Mouse (Mus musculus) intestine, postnatal 0 days (tissue): ENCODE data around the gene Rnase13. TPM values are rescaled to one million over a fixed set of nuclear protein-coding genes. Genes with fewer than 3 reads are reported as not detected.

Experiments
- ATAC-seq: fragments of 200-750 bp; cut with Nextera tagmentation; 2 replicates; pipeline ENCODE4 v1.8.0; 2017; ENCODE audit warnings: mild to moderate bottlenecking, moderate TSS enrichment, moderate library complexity
- H3K27ac ChIP-seq: fragments of 300-500 bp; sonication (generic); 2 replicates; pipeline ENCODE4 v1.5.1; 2014; ENCODE audit warnings: mild to moderate bottlenecking, low read depth, low read length, moderate library complexity
- H3K27me3 ChIP-seq: fragments of 300-500 bp; sonication (generic); replicated peaks from 2 replicates; pipeline ENCODE4 v1.6.1; 2014; ENCODE audit warnings: low read length, mixed read lengths; ENCODE audit not compliant: control insufficient read depth, insufficient read depth
- H3K36me3 ChIP-seq: fragments of 300-500 bp; sonication (generic); 2 replicates; pipeline ENCODE4 v1.6.1; 2014; ENCODE audit warnings: mild to moderate bottlenecking, moderate library complexity; ENCODE audit not compliant: control insufficient read depth, insufficient read depth
- H3K4me1 ChIP-seq: fragments of 300-500 bp; sonication (generic); replicated peaks from 2 replicates; pipeline ENCODE4 v1.6.1; 2014; ENCODE audit warnings: antibody characterized with exemption, low read length, mixed read lengths; ENCODE audit not compliant: control insufficient read depth, insufficient read depth
- H3K4me2 ChIP-seq: fragments of 300-500 bp; sonication (generic); replicated peaks from 2 replicates; pipeline ENCODE4 v1.6.1; 2014; ENCODE audit warnings: low read depth, mild to moderate bottlenecking, moderate library complexity
- H3K4me3 ChIP-seq: fragments of 300-500 bp; sonication (generic); 2 replicates; pipeline ENCODE4 v1.5.1; 2014; ENCODE audit warnings: low read depth, low read length
- H3K9ac ChIP-seq: fragments of 300-500 bp; sonication (generic); 2 replicates; pipeline ENCODE4 v1.6.1; 2014; ENCODE audit warnings: mild to moderate bottlenecking, low read depth, low read length
- H3K9me3 ChIP-seq: fragments of 300-500 bp; sonication (generic); 2 replicates; pipeline ENCODE4 v1.6.1; 2016; ENCODE audit warnings: mixed run types; ENCODE audit not compliant: control insufficient read depth
- CTCF ChIP-seq: sonication (generic); IDR thresholded peaks from 2 replicates; pipeline ENCODE4 v1.5.1; 2016; ENCODE audit warnings: low read depth, mild to moderate bottlenecking, control low read depth, antibody characterized with exemption, moderate library complexity
- WGBS: fragments of 180-500 bp; shearing (Covaris S2); extraction: QIAGEN DNeasy Blood & Tissue Kit; methylation state at CpG from one replicate; pipeline ENCODE4 v1.1.7; 2014; 5-methylcytosine and 5-hydroxymethylcytosine counted together
- polyA plus RNA-seq: library from polyadenylated mRNA; unstranded; fragments of >200 nt; fragmentation: Nextera tagmentation; extraction: Ambion mirVana; gene quantifications from 2 replicates; pipeline ENCODE4 v1.2.1, GENCODE M21; 2015

Gene Rnase13
- polyA plus RNA-seq, 1 experiment from 2014 or later, result not detected

DNA sequence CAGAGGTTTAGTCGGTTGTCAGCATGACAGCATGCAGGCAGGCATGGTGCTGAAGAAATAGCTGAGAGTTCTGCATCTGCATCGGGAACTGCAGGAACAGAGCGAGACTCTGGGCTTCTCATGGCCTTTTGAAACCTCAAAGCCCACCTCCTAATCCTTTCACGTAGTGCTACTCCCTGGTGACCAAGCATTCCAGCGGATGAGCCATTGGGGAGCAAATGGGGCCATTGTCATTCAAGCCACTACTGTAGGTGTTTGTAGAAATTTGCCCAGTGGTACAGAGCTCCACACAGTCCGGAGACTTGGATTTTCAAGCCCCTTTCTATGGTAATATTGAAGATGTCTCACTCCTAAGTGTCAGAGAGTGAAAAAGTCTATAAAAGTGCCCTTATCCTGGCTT lies 36.5 kb downstream of the Rnase13 start:
- no peak overlapping the region for H3K27ac ChIP-seq
- WGBS, result 64% methylated on average over 6 of the region's 6 CpGs
- H3K9ac ChIP-seq, result no peak overlapping the region
- ATAC-seq, result no peak
- TF ChIP-seq CTCF, result no peak
- H3K4me2 ChIP-seq, result peak overlapping the region; percentile 91
- no peaks in the 10 kb centered on the region for H3K9me3 ChIP-seq
- H3K4me1 ChIP-seq, result peaks cover 12% of the 10 kb centered on the region; the same call in 1 of the 2 replicates
- peaks cover 39% of the 10 kb centered on the region for H3K36me3 ChIP-seq
- H3K4me3 ChIP-seq, result no peak overlapping the region
- H3K27me3 ChIP-seq, result no peaks in the 10 kb centered on the region

DNA sequence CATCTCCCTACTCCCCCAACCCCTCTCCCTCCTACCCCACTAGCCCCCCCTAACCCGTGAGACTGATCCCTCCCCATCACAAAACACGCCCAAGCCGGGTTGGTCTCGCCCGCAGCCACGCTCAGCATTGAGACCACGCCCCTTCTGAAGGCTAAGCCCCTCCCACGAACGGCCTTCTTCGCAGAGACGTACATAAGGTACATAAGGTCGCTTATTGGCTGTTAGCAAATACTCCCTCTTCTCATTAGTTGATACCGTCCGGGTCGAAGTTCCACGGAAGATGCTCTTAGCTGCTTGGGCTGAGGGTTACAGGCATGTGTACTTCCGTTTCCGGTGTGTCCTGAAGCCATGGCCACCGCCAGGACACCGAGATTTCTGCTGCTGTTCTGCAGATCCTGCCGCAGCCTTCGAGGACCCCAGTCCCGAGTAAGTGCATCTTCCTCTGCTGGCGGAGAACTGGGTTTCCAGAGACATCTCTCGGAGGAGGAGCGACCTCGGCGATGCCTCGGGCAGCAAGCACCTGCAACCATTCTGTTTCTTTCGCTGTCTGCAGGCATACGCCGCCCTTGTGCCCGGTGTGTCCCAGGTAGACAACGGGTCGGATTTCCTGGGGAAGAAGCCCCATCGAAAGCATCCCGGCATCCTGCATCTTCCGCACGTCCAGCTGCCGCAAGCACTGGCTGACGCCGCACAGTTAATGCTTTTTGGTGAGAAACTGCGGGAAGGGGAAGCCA lies 37.8 kb downstream of the Rnase13 start, which contains the start of gene Mettl17:
TSS of gene Mettl17 (plus strand) at position 245 of the 734 bp plus-strand sequence.
- Histone ChIP-seq H3K9ac (peak within 1 kb of the TSS; percentile 71), H3K4me2 (peak within 1 kb of the TSS; percentile 91), H3K4me1 (peaks cover 12% of the 10 kb centered on the region; the same call in 1 of the 2 replicates), H3K36me3 (peaks cover 26% of the 10 kb centered on the region), H3K27ac (peak within 1 kb of the TSS; percentile 84), H3K27me3 (no peaks in the 10 kb centered on the region), H3K9me3 (no peaks in the 10 kb centered on the region), H3K4me3 (peak within 1 kb of the TSS; percentile 81)
- WGBS, result under 1% methylated on average over 43 of the region's 43 CpGs
- TF ChIP-seq CTCF, result peak; percentile 36
- peak; percentile 99 for ATAC-seq

DNA sequence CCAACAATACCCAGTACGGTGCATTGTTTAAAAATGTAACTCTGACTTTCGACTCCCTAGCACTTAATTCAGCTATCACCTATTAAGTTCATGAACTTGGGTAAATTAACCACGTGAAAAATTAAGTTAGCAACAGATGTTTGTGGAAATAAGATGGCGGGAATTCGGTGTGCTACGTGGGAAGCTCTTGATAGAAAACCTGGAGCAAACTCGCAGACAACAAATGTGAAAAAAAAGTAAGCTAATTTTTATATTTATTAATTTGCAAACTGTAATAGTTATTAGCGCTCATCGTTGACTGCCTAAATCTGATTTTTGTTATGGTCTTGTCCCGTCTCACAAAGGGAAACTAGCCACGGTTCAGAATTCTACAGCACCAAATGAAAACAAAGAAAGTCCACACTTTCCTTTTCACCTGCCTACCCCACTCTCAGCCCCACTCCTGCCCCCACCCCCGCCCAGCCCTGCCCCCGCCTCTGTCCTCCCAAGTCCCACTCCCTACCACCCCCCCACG lies 38.5 kb downstream of the Rnase13 start:
- H3K9me3 ChIP-seq, result no peaks in the 10 kb centered on the region
- peak overlapping the region; percentile 40; the same call in 1 of the 2 replicates for H3K9ac ChIP-seq
- ATAC-seq, result peak; percentile 9; the same call in 1 of the 2 replicates
- TF ChIP-seq CTCF, result no peak
- H3K4me2 ChIP-seq, result peak overlapping the region; percentile 91
- WGBS, result 2% methylated on average over 14 of the region's 14 CpGs
- H3K27me3 ChIP-seq, result no peaks in the 10 kb centered on the region
- H3K4me3 ChIP-seq, result peak overlapping the region; percentile 81
- peaks cover 12% of the 10 kb centered on the region; the same call in 1 of the 2 replicates for H3K4me1 ChIP-seq
- peak overlapping the region; percentile 60 for H3K27ac ChIP-seq
- peaks cover 19% of the 10 kb centered on the region for H3K36me3 ChIP-seq

DNA sequence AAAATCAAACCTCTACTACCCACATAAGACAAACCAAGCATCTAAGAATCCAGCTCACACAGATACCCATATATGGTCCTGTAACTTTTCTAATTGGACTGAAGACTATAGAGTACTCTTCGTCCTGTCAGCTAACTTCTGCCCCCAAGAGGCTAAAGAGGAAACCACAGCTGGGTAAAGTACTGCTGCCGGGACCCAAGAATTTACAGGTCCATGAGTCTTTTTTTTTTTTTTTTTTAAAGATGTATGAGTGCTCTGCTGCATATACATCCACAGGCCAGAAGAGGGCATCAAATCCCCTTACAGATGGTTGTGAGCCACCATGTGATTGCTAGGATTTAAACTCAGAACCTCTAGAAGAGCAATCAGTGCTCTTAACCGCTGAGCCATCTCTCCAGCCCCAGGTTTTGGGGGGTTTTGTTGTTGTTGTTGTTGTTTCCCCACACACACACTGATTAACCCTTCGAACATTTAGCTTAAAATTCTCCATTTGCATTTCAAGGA lies 39.0 kb downstream of the Rnase13 start:
- peaks cover 12% of the 10 kb centered on the region; the same call in 1 of the 2 replicates for H3K4me1 ChIP-seq
- H3K9me3 ChIP-seq, result no peaks in the 10 kb centered on the region
- H3K9ac ChIP-seq, result no peak overlapping the region
- peak overlapping the region; percentile 81 for H3K4me3 ChIP-seq
- peak overlapping the region; percentile 91 for H3K4me2 ChIP-seq
- ATAC-seq, result peak; percentile 44
- no peaks in the 10 kb centered on the region for H3K27me3 ChIP-seq
- peak overlapping the region; percentile 60; the same call in 1 of the 2 replicates for H3K27ac ChIP-seq
- TF ChIP-seq CTCF, result peak; percentile 79
- 0% methylated on average over 4 of the region's 4 CpGs for WGBS
- H3K36me3 ChIP-seq, result peaks cover 14% of the 10 kb centered on the region

- Histone ChIP-seq H3K27ac (no peak overlapping the region), H3K4me2 (no peak overlapping the region), H3K4me1 (no peaks in the 10 kb centered on the region), H3K27me3 (no peaks in the 10 kb centered on the region), H3K9me3 (no peaks in the 10 kb centered on the region), H3K9ac (no peak overlapping the region), H3K36me3 (no peaks in the 10 kb centered on the region), H3K4me3 (no peak overlapping the region)
- TF ChIP-seq CTCF, result no peak
- peak; percentile 78 for ATAC-seq
- WGBS, result 49% methylated on average over 3 of the region's 3 CpGs
Observed at GRCm38 (mm10) chr14:51877517-51877916, 45.1 kb downstream of the Rnase13 start.

DNA sequence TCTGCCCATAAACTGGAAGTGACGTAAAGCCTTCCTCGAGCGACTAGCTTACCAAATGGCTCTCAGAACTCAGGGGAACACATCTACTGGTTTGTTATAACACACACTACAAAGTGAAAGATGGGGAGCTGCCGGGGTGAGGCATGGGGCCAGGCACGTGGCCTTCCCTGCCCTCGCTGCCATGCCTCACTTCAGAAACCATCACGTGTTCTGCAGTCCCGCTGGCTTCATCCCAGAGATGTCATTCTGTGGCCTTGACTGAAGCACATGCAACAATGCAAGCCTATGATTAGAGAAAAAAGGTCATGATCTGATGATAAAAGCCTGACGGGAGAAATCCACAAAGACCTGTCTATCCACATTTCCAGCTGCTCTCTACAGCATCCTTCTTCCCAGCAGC lies 50.8 kb downstream of the Rnase13 start:
- no peak for ATAC-seq
- TF ChIP-seq CTCF, result no peak
- no peak overlapping the region for H3K4me3 ChIP-seq

More for the DNA sequence above, 50.8 kb downstream of the Rnase13 start:
- 78% methylated on average over 9 of the region's 9 CpGs for WGBS
- Histone ChIP-seq H3K4me1 (no peaks in the 10 kb centered on the region), H3K27me3 (no peaks in the 10 kb centered on the region), H3K4me2 (no peak overlapping the region), H3K27ac (no peak overlapping the region), H3K9ac (no peak overlapping the region), H3K9me3 (no peaks in the 10 kb centered on the region), H3K36me3 (no peaks in the 10 kb centered on the region)

Other genes starting within 250 kb of the Rnase13 start
- not detected in 2 replicates for gene Gm17079, start 227.3 kb downstream of the Rnase13 start, polyA plus RNA-seq
- gene Gm5800, start 205.6 kb downstream of the Rnase13 start, polyA plus RNA-seq, result not detected in 2 replicates
- 7.2 and 12.3 TPM in 2 replicates for gene Ang4, start 149.2 kb downstream of the Rnase13 start, polyA plus RNA-seq
- gene AY358078, start 122.7 kb downstream of the Rnase13 start, polyA plus RNA-seq, result not detected in 2 replicates
- not detected in 2 replicates for gene Ear6, start 69.1 kb downstream of the Rnase13 start, polyA plus RNA-seq
- gene Mettl17, start 37.9 kb downstream of the Rnase13 start, polyA plus RNA-seq, result 16.9 and 19.7 TPM in 2 replicates
- gene Slc39a2, start 29.9 kb downstream of the Rnase13 start, polyA plus RNA-seq, result 0.38 and 0.57 TPM in 2 replicates
- gene Ndrg2, start 8.6 kb downstream of the Rnase13 start, polyA plus RNA-seq, result 24.9 and 27.1 TPM in 2 replicates
- gene Tppp2, start 4.3 kb downstream of the Rnase13 start, polyA plus RNA-seq, result not detected in 2 replicates
- 18.2 and 19.7 TPM in 2 replicates for gene Arhgef40, start 61.9 kb upstream of the Rnase13 start, polyA plus RNA-seq
- gene Tmem253, start 92.9 kb upstream of the Rnase13 start, polyA plus RNA-seq, result 221 and 224 TPM in 2 replicates
- 11.9 and 12.5 TPM in 2 replicates for gene Zfp219, start 98.0 kb upstream of the Rnase13 start, polyA plus RNA-seq
- not detected in 2 replicates for gene Olfr221, start 119.7 kb upstream of the Rnase13 start, polyA plus RNA-seq
- 153 and 163 TPM in 2 replicates for gene Hnrnpc, start 181.3 kb upstream of the Rnase13 start, polyA plus RNA-seq
- 23.2 and 24.4 TPM in 2 replicates for gene Rpgrip1, start 187.9 kb upstream of the Rnase13 start, polyA plus RNA-seq